Mouse (Mus musculus) effector memory CD4-positive, alpha-beta T cell, adult 5 months (primary cell): ENCODE data around the gene Ghrl. TPM values are rescaled to one million over a fixed set of nuclear protein-coding genes. Genes with fewer than 3 reads are reported as not detected.

ENCODE experiments used
- polyA plus RNA-seq: library from polyadenylated mRNA; unstranded; fragments of 100-300 nt; shearing (Covaris generic); gene quantifications from one replicate; pipeline ENCODE4 v1.2.1, GENCODE M21; 2017

The Ghrl gene
- polyA plus RNA-seq: not detected

DNA sequence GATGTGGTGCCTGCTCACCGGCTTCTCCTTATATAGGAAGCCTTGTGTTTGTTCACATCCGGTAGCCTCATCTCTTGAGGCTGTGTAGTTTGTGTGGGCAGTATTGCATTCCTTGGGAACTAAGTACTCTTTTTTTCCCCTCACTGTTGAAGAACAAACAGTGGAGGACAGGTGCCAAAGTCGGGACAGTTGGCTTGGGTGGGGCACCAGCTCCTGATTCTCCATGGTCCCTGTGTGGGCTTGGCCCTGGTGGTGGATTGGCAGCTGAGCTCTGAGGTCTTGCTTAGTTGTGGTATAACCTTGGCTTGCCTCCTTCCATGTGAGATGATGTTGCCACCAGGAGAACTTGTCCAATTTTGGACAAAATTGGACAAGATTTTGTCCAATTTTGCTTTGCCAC lies at the start of gene Ghrl:
Gene Ghrl, minus strand, starts transcription at position 3 of the 400 bp plus-strand sequence.

DNA sequence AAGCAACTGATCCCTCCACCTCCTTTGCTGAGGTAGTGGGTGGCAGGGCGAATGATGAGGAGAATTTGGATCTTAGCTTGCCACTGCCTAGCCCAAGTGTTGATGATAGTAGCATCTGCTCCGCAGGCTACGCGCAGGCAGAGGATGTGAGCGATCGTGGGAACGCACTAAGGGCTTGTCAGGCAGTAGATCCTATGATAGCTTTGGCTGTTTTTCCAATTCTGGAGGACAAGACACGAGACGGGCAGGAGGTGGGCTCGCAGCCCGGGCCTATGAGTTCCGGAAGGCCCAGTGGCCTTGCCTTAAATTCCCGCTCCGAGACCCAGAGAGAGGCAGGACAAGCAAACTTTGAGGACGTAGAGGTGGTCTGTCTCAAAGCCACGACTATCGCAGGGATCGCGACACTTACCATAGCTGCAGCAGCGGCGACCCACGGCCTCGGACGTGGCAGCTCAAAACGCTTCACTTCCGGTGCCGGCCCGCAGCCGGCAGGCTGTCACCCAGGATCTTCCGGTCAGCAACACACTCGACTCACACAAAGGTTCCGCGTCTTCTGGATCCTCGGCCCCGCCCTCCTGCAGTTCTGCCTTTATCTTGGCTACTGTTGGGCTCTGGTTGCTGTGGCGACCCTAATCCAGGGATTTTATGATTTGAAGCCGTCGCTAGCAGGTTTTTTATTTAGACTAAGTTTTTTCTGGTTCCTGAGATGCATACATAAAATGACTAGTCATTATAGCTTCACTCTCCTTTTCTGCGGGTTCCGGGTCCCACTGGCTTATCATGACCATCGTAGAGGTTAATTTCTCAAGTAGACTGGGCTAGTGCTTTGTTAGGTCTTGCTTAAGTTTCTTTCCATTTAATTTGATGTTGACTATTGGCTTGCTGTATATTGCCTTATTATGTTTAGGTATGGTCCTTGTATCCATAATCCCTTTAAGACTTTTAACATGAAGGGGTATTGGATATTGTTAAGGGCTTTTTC lies 20.8 kb upstream of the Ghrl start, which contains the start of gene Sec13:
Gene Sec13, minus strand, starts transcription at position 508 of the 982 bp plus-strand sequence.

DNA sequence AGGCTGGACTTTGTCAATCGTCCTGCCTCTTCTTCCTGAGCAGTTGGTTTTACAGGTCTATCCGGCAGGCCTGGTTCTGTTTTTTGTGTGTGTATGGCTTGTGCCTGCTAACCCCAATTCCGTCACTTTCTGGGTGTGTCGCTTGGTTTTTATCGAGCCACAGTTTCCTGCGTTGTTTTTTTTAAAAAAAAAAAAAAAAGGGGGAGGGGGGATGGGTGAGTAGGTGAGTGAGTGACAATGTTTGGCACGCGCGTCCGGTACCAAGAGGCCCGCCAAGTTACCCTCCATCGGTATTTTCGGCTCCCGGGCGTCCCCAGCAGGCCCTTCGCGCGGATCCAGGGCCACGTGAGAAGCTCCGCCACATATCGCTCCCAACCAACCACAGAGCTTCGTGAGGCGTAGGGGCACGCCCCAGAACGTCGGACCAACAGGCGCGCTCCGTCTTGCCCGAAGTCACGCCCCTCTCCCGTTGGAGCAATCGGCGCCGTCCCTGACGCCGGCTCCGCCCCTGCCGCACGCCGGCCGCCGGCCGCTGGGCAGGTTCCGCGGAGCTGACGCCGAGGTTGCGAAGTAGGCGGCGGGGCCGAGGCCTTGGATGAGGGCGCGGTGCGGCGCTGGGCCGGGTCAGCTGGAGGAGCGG lies 23.0 kb downstream of the Ghrl start, which contains the start of gene Tatdn2:
Gene Tatdn2, plus strand, starts transcription at position 469 of the 640 bp plus-strand sequence.

Other genes with a start within 250 kb of the Ghrl start
- gene Il17rc, start 248.5 kb downstream of the Ghrl start, polyA plus RNA-seq: not detected
- 5.5 TPM for gene Creld1, start 236.6 kb downstream of the Ghrl start, polyA plus RNA-seq
- 0.19 TPM for gene Prrt3, start 217.9 kb downstream of the Ghrl start, polyA plus RNA-seq
- gene Emc3, start 188.2 kb downstream of the Ghrl start, polyA plus RNA-seq: 84.2 TPM
- 1.5 TPM for gene Fancd2, start 188.2 kb downstream of the Ghrl start, polyA plus RNA-seq
- gene Fancd2os, start 119.2 kb downstream of the Ghrl start, polyA plus RNA-seq: not detected
- gene Brk1, start 115.1 kb downstream of the Ghrl start, polyA plus RNA-seq: 142 TPM
- gene Vhl, start 95.9 kb downstream of the Ghrl start, polyA plus RNA-seq: 28.3 TPM
- 123 TPM for gene Irak2, start 81.4 kb downstream of the Ghrl start, polyA plus RNA-seq
- gene Tatdn2, start 22.8 kb downstream of the Ghrl start, polyA plus RNA-seq: 26.4 TPM
- gene Sec13, start 20.9 kb upstream of the Ghrl start, polyA plus RNA-seq: 124 TPM